Mouse (Mus musculus) cerebellum, adult 8-10 months (tissue): ENCODE data around the gene Cln5.

Experiments
- DNase-seq: peaks from one replicate; pipeline ENCODE4 v3.0.0; 2022

Cln5 gene

DNA sequence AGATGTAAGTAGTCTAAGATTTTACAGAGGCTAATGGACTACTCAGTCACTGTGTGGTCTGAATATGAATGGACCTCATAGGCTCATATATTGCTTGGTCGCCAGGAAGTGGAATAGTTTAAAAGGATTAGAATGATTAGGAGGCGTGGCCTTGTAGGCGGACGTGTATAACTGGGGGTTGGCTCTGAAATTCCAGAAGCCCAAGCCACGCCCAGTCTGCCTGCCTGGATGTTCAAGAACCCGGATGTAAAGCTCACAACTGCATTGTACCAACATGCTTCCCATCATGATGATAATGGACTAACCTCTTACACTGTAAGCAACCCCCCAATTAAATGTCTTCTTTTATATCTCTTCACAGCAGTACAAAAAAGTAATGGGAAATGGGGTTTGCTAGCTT lies 55.7 kb downstream of the Cln5 start:
- DNase-seq: no peak
